Mouse (Mus musculus): Measurements from ENCODE around the gene Ajm1. TPM values are rescaled to one million over a fixed set of nuclear protein-coding genes. Genes with fewer than 3 reads are reported as not detected.
A peak's percentile ranks its signal among the peaks of the same experiment; 100 is the strongest.

Ajm1 gene
- under 1 TPM in 1 of 2 experiments, not detected in 1; 0.10 TPM for total RNA-seq (2021)
- long read RNA-seq, experiment 1: 0 reads
- long read RNA-seq, experiment 2: 0 reads

- peak; percentile 45 for DNase-seq
- intact Hi-C loops (cut with DNase I; ENCODE audit: low total_unique reads): no loop called here
Observed at GRCm38 (mm10) chr2:25581294-25581864, at the start of gene Ajm1. Ajm1 (minus strand) TSS chr2:25581757.

GRCm38 (mm10) chr2:25628738-25629137 is 47.2 kb upstream of the Ajm1 start:
- intact Hi-C loops (cut with DNase I; ENCODE audit: low total_unique reads): no loop called here
- no peak for DNase-seq

GRCm38 (mm10) chr2:25627811-25628210 is 46.3 kb upstream of the Ajm1 start, which contains the start of gene Fcna:
Fcna (minus strand) TSS chr2:25628030.
- no peak for DNase-seq
- intact Hi-C loops (cut with DNase I; ENCODE audit: low total_unique reads): no loop called here

GRCm38 (mm10) chr2:25625986-25626385 is 44.4 kb upstream of the Ajm1 start:
- intact Hi-C loops (cut with DNase I; ENCODE audit: low total_unique reads): no loop called here
- no peak for DNase-seq

GRCm38 (mm10) chr2:25621229-25622200 is 40.0 kb upstream of the Ajm1 start, which contains the start of gene Tmem141:
Tmem141 (minus strand) TSS chr2:25622005.
- DNase-seq: peak; percentile 89
- intact Hi-C loops (cut with DNase I; ENCODE audit: low total_unique reads): no loop called here

- intact Hi-C loops (cut with DNase I; ENCODE audit: low total_unique reads): no loop called here
- no peak for DNase-seq
Observed at GRCm38 (mm10) chr2:25620852-25621228, 39.3 kb upstream of the Ajm1 start.

- intact Hi-C loops (cut with DNase I; ENCODE audit: low total_unique reads): no loop called here
- DNase-seq: no peak
Observed at GRCm38 (mm10) chr2:25620386-25620785, 38.8 kb upstream of the Ajm1 start.

DNA sequence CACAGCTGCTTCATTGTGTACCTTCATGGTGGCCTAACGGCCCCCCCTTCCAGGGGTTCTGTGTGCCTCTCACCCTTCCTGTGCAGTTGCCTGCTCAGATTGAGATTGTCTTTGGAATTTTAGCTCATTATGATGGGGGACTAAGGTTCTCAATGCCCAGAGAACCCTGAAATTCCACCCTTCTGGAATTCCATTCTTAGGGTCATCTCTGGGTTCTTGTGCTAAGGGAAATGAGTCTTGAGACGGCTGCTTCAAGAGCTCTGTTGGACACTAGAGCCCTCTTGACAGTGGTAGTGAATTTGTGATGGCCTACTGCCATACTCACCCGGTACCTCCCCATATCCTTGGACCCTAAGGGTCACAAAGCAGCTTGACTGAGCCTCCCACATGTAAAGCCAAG is 36.0 kb upstream of the Ajm1 start, which contains the start of gene Ccdc183:
TSS of gene Ccdc183 (minus strand) at position 101 of the 400 bp plus-strand sequence.
- intact Hi-C loops (cut with DNase I; ENCODE audit: low total_unique reads): no loop called here
- DNase-seq: no peak

- no peak for DNase-seq
- intact Hi-C loops (cut with DNase I; ENCODE audit: low total_unique reads): no loop called here
Observed at GRCm38 (mm10) chr2:25616398-25616797, 34.8 kb upstream of the Ajm1 start.

- no peak for DNase-seq
- intact Hi-C loops (cut with DNase I; ENCODE audit: low total_unique reads): no loop called here
Observed at GRCm38 (mm10) chr2:25608671-25609070, 27.1 kb upstream of the Ajm1 start.

GRCm38 (mm10) chr2:25607761-25608622 is 26.4 kb upstream of the Ajm1 start, which contains the start of gene Rabl6:
Rabl6 (minus strand) TSS chr2:25608521.
- peak; percentile 90 for DNase-seq

GRCm38 (mm10) chr2:25602526-25602925 is 21.0 kb upstream of the Ajm1 start:
- intact Hi-C loops (cut with DNase I; ENCODE audit: low total_unique reads): no loop called here
- DNase-seq: no peak

More at GRCm38 (mm10) chr2:25607761-25608622, 26.4 kb upstream of the Ajm1 start, which contains the start of gene Rabl6:
- intact Hi-C loops (cut with DNase I; ENCODE audit: low total_unique reads): no loop called here

GRCm38 (mm10) chr2:25600037-25600436 is 18.5 kb upstream of the Ajm1 start:
- intact Hi-C loops (cut with DNase I; ENCODE audit: low total_unique reads): no loop called here
- DNase-seq: no peak

DNA sequence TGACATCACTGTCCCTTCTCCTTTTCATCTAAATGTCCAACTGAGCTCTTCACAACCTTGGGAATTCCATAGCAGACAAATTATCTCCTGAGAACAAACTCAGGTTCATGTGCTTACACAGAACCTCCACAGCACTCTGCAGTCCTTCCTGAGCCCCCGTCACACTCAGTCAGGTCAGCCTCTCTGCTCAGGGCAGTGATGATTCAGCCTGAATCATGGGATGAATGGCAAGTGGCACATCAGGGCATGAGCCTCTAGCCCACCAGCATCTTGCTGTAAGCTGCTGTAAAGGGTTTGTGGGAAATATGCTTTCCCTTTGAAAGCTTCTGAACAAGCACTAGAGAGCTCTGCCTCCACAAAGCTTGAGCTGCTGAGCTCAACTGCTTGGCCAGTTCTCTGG is 17.2 kb upstream of the Ajm1 start:
- intact Hi-C loops (cut with DNase I; ENCODE audit: low total_unique reads): no loop called here
- DNase-seq: no peak

DNA sequence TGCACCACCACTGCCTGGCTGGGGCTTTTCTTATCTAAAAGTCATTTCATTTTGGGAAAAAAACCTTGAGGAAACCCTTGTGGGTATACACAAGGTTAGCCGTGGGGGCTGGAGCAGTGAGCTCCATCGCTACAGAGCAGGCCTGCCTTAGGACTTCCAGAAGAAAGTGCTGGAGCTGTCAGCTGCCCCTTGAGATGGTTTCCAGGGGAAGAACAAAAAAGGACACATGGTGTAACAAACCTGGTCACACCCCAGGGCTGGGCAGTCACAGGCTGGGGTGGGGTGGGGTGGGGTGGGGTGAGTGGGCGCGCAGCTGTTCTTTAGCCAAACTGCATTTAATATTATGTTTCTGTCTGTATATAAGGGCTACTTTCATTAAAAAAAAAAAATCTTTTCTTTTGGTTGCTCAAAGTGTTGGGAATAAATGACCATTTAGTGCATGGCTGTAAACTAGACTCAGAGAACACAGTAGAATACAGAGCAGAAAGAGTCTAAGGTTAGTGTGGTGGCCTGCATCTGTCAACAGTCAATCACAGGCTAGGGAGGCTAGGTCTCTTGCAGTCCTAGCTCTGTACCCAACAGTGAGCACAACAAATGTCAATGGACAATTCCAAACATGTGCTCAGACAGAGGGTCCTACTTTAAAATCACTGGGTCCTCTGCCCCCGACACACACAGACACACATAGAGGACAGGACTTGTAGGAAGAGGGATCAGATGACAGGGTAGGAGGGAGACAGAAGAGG is 15.4 kb upstream of the Ajm1 start:
- intact Hi-C loops (cut with DNase I; ENCODE audit: low total_unique reads): no loop called here
- DNase-seq: no peak

DNA sequence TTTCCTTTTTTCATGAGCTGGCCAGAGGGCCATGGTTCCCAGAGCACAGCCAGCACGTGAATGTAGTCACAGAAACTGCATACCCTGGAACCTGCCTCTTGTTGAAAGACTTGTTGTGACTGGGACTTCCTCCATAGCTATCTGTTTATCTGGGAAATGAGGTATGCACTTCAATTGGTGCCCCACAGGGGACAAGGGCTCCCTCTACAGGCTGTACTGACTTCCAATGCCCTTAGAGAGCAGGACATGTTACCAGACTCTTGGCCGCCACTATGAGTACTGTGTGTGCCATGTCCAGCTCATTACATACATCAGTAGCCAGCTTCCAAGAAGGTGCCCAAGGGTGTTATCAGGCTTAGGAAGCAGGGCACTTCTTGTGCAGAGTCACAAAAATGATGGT is 10.3 kb upstream of the Ajm1 start:
- intact Hi-C loops (cut with DNase I; ENCODE audit: low total_unique reads): no loop called here
- no peak for DNase-seq

DNA sequence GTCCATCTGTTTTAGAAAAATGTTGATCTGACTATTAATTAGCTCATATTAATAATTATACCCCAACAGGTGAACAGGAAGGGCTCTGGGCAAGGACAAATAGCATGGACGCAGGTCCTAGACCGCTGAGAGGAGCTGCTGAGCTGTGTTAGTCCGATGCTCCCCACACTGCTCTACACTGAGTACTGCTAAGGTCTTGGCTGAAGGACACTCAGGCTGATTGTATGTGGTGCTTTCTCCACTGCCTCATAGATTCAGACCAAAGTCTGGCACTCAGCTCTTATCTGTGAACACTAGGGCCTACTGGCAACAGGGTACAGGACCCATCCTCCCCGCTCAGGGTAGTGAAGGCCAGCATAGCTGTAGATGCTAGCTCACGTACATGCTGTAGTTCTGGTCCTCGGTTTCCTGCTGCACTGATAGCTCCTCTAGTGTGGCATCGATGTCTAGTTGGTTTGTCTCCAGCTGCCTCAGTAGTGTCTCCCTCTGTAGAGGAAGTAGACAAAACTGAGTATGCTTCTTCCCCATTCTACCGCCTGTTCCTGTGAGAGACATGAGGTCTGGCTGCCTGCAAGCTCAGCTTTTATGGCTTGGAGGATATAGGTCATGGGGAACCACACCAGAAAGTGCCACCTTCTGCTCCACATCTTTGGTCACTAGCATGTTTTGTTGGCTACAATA is 6.8 kb upstream of the Ajm1 start:
- intact Hi-C loops (cut with DNase I; ENCODE audit: low total_unique reads): no loop called here

DNA sequence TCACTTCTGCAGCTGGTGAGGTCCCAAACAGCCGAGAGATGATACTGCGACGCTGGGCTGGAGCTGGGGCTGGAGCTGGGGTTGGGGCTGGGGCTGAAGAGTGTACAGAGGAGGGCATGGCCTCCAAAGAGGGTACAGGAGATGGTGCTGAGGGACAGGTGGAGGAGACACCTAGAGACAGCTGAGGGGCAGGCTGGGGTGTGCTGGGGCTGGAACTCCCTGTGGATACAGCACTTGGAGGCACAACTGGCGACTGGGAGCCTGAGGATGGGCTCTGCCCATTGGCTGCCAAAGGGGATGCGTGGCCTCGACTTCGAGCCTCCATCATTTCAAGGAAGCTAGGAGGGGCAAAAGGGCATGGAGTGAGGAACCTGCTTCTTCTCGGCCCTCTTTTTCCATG is 5.7 kb upstream of the Ajm1 start:
- DNase-seq: no peak
- intact Hi-C loops (cut with DNase I; ENCODE audit: low total_unique reads): no loop called here

More for the DNA sequence above, 6.8 kb upstream of the Ajm1 start:
- no peak for DNase-seq
